Mouse (Mus musculus): ENCODE measurements around the gene Msi1. TPM values are rescaled to one million over a fixed set of nuclear protein-coding genes. Genes with fewer than 3 reads are reported as not detected.
"Not testable (repeated sequence)": the region's sequence is repeated elsewhere in the genome, so short reads cannot be mapped to it uniquely, and the experiment has no call there.

Msi1 gene
- total RNA-seq, 2 experiments from 2014 or later: 48.6 to 52.4 TPM

DNA sequence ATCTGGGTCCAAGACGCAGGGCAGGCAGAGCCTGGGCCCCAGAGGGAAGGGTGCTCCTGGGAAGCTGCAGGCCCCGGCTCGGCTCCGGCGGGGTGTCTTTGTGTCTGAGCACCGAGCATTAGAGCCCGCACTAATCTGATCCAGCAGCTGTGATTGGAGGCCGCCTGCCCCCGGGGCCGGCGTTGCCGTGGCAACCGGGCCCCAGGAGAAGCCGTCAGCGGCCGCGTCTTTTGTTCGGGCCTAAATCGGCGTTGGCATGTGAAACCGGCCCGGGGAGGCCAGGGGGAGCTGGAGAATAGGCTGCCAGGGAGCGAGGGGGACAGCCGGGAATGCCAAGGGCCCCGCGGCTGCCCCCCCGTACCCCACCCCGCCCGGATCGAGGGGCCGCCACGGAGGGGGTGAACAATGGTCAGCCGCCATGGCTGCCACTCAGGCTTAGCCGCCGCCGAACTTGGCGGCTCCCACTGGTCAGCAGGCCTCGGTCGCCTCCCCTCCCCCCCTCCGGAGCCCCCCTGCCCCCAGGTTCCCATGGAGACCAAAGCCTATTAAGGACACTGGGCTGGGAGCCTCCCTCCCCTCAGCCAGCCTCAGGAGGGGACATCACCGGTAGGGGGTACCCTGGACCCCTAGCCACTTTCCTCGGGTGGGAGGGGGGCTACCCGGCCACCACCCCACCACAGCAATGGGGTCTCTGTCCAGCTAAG is 7.2 kb downstream of the Msi1 start:
- TF ChIP-seq CTCF (conservative IDR thresholded peaks at IDR 0.05): peak; percentile 46
- peak; percentile 86 to 94 for DNase-seq (ENCODE audit: low spot score in 2 of 2)
- H3K27ac ChIP-seq: peak overlapping the region; percentile 91
- H3K4me3 ChIP-seq: peak overlapping the region; percentile 61

DNA sequence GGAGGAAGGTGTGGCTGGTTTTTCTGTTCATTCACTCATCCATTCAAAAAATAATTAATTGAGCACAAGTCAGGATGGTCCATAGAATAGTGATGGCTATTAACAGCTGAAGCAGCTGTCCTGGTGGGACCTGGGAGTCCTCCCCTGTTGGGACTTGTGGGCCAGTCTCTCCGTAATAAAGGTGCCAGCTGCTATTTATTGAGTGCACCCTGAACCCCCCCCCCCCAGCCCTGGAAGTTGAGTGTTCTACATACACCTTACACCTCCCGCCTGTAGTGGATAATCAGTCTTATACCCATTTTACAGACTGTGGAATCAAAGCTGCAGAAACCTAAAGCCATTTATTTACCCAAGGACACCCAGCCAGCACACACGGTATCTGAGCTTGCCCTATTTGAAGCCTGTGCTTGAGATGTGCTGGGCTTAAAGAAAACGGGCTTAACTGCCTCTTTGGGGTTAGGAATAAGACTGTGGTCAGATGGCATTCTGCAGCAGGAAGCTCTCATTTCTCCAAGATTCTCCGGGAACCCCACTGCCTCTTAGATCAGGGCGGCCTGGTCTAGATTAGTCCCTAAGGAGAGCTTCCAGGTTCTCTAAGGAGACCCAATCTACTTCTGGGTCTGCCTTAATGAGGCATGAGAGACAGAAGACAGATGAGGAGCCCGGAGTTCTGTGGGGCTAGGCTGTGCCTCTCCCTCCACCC is 8.0 kb downstream of the Msi1 start:
- TF ChIP-seq CTCF (conservative IDR thresholded peaks at IDR 0.05): no peak
- no peak for DNase-seq (ENCODE audit: low spot score in 2 of 2)
- H3K27ac ChIP-seq: peak overlapping the region; percentile 91
- H3K4me3 ChIP-seq: peak overlapping the region; percentile 61

DNA sequence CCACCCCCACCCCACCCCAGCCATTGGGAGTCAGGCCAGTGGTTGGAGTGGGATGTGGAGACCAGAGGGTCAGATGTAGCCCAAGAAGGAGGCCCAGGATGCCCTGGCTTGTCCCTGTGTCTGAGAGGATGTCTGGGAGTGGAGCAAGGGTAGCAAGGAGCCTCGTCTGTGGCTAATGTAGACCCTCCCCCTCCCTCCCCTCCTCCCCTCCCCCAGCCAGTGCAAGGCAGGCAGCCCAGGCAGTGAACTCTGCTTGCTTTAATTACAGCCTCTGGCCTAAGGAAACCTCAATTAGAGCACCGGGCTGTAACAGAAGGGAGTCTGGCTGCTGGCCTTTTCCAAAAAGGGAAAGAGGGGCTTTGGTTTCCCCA is 8.5 kb downstream of the Msi1 start:
- DNase-seq (ENCODE audit: low spot score in 2 of 2): no peak
- Histone ChIP-seq H3K27ac (peak overlapping the region; percentile 91), H3K4me3 (no peak overlapping the region)
- TF ChIP-seq CTCF (conservative IDR thresholded peaks at IDR 0.05): no peak

DNA sequence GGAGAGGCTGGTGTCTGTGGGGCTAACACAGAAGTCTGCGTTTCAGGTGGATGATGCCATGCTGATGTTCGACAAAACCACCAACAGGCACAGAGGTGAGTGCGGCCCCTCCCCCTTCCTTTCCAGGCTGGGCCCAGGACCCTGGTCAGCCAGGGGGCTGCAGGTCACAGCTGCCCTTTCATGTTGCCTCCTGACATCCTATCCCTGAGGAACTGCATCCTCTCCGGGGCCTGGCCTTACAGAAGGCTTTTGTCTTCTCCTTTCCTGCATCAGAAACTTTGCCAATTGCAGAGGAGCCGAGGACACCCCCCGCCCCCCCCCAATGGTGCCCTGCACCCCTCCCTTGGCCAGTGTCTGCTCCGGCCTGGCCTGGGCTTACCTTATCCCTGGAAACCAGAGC is 9.3 kb downstream of the Msi1 start:
- no peak for DNase-seq (ENCODE audit: low spot score in 2 of 2)
- TF ChIP-seq CTCF (conservative IDR thresholded peaks at IDR 0.05): no peak
- H3K4me3 ChIP-seq: no peak overlapping the region
- peak overlapping the region; percentile 72 for H3K27ac ChIP-seq

DNA sequence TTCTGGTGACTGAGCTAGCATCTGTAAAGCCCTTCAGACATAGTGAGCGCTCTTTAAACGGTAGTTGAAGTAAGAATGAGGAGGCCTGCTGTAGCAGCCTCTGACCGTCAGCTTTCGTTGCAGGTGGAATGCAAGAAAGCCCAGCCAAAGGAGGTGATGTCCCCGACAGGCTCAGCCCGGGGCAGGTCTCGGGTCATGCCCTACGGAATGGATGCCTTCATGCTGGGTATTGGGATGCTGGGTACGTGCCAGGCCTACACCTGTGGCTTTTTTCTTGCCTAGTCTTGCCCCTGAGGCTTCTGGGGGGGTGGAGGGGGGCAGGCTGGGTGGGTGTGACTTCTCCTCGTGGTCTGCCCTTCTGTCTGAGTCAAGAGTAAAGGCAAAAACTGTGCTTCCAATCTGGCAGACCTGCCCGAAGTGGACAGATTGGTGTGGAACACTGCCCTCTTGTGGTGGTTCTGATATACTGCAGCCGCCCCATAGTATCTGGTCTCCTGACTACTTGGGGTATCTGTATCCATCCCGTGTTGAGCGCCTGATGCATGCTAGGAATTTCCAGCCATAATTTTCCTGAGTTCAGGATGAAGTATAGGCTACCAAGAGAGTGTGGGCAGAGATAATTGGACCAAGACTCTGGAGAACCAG is 11.9 kb downstream of the Msi1 start:
- H3K27ac ChIP-seq: no peak overlapping the region
- peak; percentile 95 for TF ChIP-seq CTCF (conservative IDR thresholded peaks at IDR 0.05)
- no peak overlapping the region for H3K4me3 ChIP-seq
- peak; percentile 78 to 85 for DNase-seq (ENCODE audit: low spot score in 2 of 2)

DNA sequence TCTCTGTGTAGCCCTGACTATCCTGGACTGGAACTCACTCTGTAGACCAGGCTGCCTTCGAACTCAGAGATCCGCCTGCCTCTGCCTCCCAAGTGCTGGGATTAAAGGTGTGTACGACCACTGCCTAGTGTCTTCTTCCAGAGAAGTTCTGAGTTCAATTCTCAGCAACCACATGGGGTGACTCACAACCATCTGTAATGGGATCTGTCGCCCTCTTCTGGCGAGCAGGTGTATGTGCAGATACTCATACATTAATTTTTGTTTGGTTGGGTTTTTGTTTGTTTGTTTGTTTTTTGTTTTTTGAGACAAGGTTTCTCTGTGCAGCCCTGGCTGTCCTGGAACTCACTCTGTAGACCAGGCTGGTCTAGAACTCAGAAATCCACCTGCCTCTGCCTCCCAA is 13.3 kb downstream of the Msi1 start:
- peak; percentile 79 for TF ChIP-seq CTCF (conservative IDR thresholded peaks at IDR 0.05)
- H3K4me3 ChIP-seq: not testable (repeated sequence)

DNA sequence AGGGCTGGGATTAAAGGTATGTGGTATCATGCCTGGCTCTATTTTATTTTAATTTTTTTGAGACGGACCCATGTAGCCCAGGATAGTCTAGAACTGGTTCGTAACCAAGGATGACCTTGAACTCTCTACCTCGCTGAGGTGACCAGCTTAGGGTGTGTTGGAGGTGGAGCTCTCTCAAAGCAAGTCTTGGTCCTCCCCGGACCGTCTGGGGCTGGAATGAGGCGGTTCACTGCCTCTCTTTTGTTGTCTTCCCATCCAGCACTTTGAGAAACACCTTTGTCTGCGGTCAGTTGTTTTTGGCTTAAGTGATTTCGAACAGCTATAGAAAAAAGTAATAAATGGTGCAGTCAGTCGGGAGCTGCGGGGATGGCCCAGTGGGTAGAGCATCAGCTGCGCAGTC is 14.7 kb downstream of the Msi1 start:
- no peak for DNase-seq (ENCODE audit: low spot score in 2 of 2)
- no peak for TF ChIP-seq CTCF (conservative IDR thresholded peaks at IDR 0.05)
- Histone ChIP-seq H3K4me3 (no peak overlapping the region), H3K27ac (no peak overlapping the region)

More for the DNA sequence above, 13.3 kb downstream of the Msi1 start:
- H3K27ac ChIP-seq; DNase-seq (ENCODE audit: low spot score in 2 of 2): not testable (repeated sequence)

DNA sequence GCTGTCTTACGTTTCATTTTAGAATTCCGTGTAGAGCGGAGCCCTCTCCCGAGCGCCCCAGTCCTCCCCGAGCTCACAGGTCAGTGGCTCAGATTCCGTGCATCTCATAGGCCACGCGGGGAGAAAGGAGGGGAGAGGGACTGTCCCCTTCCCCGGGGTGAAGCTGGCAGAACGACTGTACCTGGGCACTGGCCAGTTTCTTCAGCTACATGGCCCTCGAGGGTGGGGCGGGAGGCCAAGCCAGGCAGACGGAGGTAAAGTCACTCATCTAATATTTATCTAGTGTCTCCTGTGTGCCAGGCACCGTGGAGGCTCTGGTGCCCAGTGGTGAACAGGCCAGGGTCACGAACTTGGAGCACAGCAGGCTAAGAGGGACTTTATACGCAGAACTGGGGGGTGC is 17.7 kb downstream of the Msi1 start:
- no peak for DNase-seq (ENCODE audit: low spot score in 2 of 2)
- no peak overlapping the region for H3K4me3 ChIP-seq
- no peak for TF ChIP-seq CTCF (conservative IDR thresholded peaks at IDR 0.05)
- no peak overlapping the region for H3K27ac ChIP-seq

DNA sequence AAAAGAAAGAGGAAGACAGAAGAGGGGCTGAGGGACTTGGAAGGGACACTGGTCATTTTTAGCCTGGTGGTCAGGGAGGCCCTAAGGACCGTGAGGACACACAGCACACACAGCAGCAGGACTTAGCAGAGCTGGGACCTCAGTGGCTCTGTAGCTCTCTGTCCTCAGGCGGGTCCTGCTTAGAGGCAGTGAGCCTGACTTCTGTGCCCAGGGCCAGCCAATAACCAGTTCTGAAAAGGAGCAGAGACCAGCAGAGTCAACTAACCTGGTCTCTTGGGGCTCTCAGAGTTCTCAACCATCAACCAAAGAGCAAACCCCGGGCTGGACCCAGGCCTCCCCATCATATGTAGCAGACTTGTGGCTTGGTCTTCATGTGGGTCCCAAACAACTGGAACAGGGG is 19.8 kb downstream of the Msi1 start:
- no peak overlapping the region for H3K4me3 ChIP-seq
- no peak overlapping the region for H3K27ac ChIP-seq
- no peak for DNase-seq (ENCODE audit: low spot score in 2 of 2)
- no peak for TF ChIP-seq CTCF (conservative IDR thresholded peaks at IDR 0.05)

DNA sequence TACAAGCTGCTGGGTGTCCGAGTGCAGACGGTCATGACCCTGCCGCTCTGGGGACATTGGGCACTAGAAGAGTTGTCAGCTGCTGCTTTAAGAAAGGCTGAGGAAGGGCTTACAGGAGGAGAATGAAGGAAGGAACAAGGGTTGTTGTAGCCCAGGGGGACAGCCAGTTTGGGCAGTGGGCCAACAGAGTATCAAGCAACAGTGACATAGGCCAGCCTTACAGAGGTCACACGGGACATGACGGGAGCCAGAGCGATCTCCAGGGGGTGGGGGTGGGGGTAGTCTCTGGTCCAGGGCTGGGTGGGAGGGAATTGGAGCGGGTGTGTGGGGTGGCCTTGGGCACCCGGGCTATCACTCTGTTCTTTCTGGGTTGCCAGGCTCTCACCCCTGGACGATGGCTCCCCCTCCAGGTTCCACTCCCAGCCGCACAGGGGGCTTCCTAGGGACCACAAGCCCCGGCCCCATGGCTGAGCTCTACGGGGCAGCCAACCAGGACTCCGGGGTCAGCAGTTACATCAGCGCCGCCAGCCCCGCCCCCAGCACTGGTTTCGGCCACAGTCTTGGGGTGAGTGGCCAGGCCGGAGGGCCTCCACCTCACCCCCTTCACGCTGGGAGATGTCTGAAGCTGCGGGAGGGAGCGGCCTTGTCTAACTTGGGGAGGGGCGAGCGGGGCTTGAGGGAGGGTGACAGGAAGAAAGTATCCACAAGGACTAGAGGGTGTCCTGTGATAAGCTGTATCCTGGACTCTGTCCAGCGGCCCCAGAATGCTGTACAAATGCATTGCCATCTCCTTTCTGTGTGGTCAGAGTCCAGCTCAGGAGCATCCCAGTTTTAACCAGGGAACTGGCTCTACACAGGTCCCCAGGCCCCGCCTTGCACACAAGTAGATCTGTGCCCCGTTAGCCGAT is 21.3 kb downstream of the Msi1 start:
- no peak for TF ChIP-seq CTCF (conservative IDR thresholded peaks at IDR 0.05)
- Histone ChIP-seq H3K4me3 (no peak overlapping the region), H3K27ac (no peak overlapping the region)
- DNase-seq (ENCODE audit: low spot score in 2 of 2): no peak

DNA sequence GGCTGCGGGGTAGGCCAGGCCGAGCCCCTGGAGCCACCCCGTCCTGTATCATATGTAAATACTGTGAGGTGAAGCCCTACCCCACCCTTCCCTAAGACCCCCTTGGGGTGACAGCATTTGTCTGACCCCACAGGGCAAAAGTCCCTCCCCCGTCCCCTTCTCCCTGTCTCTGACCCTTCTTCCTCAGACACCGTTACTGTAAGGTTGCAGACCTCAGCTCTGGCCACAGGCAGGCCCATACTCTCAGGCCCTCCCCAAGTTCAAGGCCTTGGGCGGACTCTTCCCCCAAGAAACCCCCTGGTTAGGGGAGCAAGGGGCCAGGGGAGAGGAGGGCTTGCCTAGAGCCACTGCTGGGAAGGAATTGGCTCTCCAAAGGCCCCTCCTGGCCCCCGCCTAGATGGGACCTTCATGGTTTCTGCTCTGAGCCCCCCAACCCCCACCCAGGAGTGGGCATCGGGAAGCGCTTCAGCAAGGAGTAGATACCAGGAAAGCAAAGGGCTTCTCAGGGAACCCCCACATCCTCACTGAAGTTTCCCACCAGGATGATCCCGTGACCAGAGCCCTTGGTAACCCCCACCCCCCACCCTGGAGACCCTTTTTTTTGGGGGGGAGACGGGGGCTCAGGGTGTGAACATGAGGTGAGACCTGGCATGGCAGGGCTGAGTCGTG is 25.2 kb downstream of the Msi1 start:
- no peak overlapping the region for H3K27ac ChIP-seq
- no peak overlapping the region for H3K4me3 ChIP-seq
- TF ChIP-seq CTCF (conservative IDR thresholded peaks at IDR 0.05): no peak
- DNase-seq (ENCODE audit: low spot score in 2 of 2): no peak

DNA sequence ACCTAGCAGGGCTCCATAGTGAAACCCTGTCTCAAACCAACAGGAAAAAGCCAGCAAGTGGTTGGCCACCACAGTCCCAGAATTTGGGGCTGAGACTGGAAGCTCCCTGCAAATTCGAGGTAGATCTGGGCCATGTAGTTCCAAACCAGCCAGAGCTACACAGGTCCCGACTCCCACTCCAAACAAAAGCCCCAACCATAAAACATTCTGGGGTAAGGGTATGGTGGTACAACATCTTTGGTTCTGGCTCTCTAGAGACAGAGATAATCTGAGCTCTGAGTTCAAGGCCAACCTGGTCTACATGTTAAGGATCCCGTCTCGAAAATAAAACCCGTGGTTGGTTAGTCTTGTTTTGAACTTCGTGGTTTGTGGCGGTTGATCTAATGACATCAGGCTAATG is 26.4 kb downstream of the Msi1 start:
- Histone ChIP-seq H3K27ac (no peak overlapping the region), H3K4me3 (no peak overlapping the region)

More for the DNA sequence above, 26.4 kb downstream of the Msi1 start:
- no peak for TF ChIP-seq CTCF (conservative IDR thresholded peaks at IDR 0.05)
- DNase-seq (ENCODE audit: low spot score in 2 of 2): no peak

All from layer of hippocampus, adult 2 months (tissue).